Mouse (Mus musculus): ENCODE data around the gene Ppara.

- TF ChIP-seq CTCF (IDR thresholded peaks at IDR 0.05; ENCODE audit: borderline replicate concordance, insufficient read depth, low read length) (no peak), POLR2A (IDR thresholded peaks at IDR 0.05; ENCODE audit: low read depth, low read length) (no peak)
These were observed 31.6 kb upstream of the Ppara start for GRCm38 (mm10) chr15:85703194-85703641.
